Mouse (Mus musculus) small intestine, adult 2 months (tissue): ENCODE results near the gene Olfr56. TPM values are rescaled to one million over a fixed set of nuclear protein-coding genes. Genes with fewer than 3 reads are reported as not detected.
A peak's percentile ranks its signal among the peaks of the same experiment; 100 is the strongest.

Experiments
- H3K27ac ChIP-seq: fragments of 200-500 bp; 2 replicates; pipeline ENCODE4 v1.5.1; 2012; ENCODE audit warnings: low read depth, low read length, control low read depth, inconsistent platforms; ENCODE audit not compliant: insufficient read depth
- H3K27me3 ChIP-seq: fragments of 200-500 bp; 2 replicates; pipeline ENCODE4 v1.6.1; 2012; ENCODE audit warnings: mild to moderate bottlenecking, moderate library complexity, low read length, inconsistent platforms; ENCODE audit not compliant: control insufficient read depth, insufficient read depth
- H3K36me3 ChIP-seq: fragments of 200-500 bp; 2 replicates; pipeline ENCODE4 v1.6.1; 2012; ENCODE audit warnings: mild to moderate bottlenecking, low read length, control low read depth, inconsistent platforms; ENCODE audit not compliant: control insufficient read depth, insufficient read depth
- H3K4me1 ChIP-seq: fragments of 200-500 bp; 2 replicates; pipeline ENCODE4 v1.6.1; 2012; ENCODE audit warnings: low read length, inconsistent platforms, mixed read lengths; ENCODE audit not compliant: control insufficient read depth, insufficient read depth, insufficient read length
- H3K4me3 ChIP-seq: fragments of 200-500 bp; 2 replicates; pipeline ENCODE4 v1.5.1; 2012; ENCODE audit warnings: low read depth, mild to moderate bottlenecking, control low read depth, inconsistent platforms, low read length, moderate library complexity
- CTCF ChIP-seq: fragments of 200-500 bp; IDR thresholded peaks from 2 replicates; pipeline ENCODE4 v1.5.1; 2012; ENCODE audit warnings: low read depth, mild to moderate bottlenecking, control low read depth, inconsistent platforms, low read length, moderate library complexity, mixed read lengths; ENCODE audit not compliant: insufficient replicate concordance, insufficient read length; ENCODE audit errors: extremely low read depth
- POLR2A ChIP-seq: fragments of 200-500 bp; IDR thresholded peaks from 2 replicates; pipeline ENCODE4 v1.6.1; 2012; ENCODE audit warnings: low read depth, mild to moderate bottlenecking, control low read depth, inconsistent platforms, low read length, moderate library complexity
- WGBS: fragments of 180-500 bp; shearing (Covaris S2); methylation state at CpG from one replicate; pipeline ENCODE4 v1.1.7; 2018; 5-methylcytosine and 5-hydroxymethylcytosine counted together
- polyA plus RNA-seq: library from polyadenylated mRNA; depleted of rRNA; stranded (reverse); fragments of >200 nt; gene quantifications from 2 replicates; pipeline ENCODE4 v1.2.3, GENCODE M21; 2012

Olfr56 gene
- polyA plus RNA-seq, 1 experiment, result 0.47 TPM

GRCm38 (mm10) chr11:49124169-49124568 is 145.5 kb downstream of the Olfr56 start:
- Histone ChIP-seq H3K27ac (no peak overlapping the region), H3K27me3 (no peaks in the 10 kb centered on the region; the same call in 1 of the 2 replicates), H3K4me1 (no peaks in the 10 kb centered on the region; the same call in 1 of the 2 replicates), H3K4me3 (no peak overlapping the region), H3K36me3 (no peaks in the 10 kb centered on the region)
- TF ChIP-seq POLR2A, result no peak
- TF ChIP-seq CTCF, result no peak
- 87% methylated on average over 2 of the region's 2 CpGs for WGBS

- Histone ChIP-seq H3K4me3 (no peak within 1 kb of the TSS), H3K36me3 (no peaks in the 10 kb centered on the region), H3K27me3 (no peaks in the 10 kb centered on the region), H3K27ac (no peak within 1 kb of the TSS), H3K4me1 (no peaks in the 10 kb centered on the region)
- 95% methylated on average over 6 of the region's 6 CpGs for WGBS
- no peak for TF ChIP-seq CTCF
- no peak for TF ChIP-seq POLR2A
Measured at GRCm38 (mm10) chr11:49141974-49142373, 163.3 kb downstream of the Olfr56 start, which contains the start of gene Olfr1395. Gene Olfr1395 (plus strand): TSS chr11:49142274.

- H3K27me3 ChIP-seq, result no peaks in the 10 kb centered on the region
- TF ChIP-seq POLR2A, result no peak
- no peak for TF ChIP-seq CTCF
- no peaks in the 10 kb centered on the region for H3K36me3 ChIP-seq
- no peak within 1 kb of the TSS for H3K4me3 ChIP-seq
- peaks cover 3% of the 10 kb centered on the region; the same call in 1 of the 2 replicates for H3K4me1 ChIP-seq
- WGBS, result 54% methylated on average over 1 of the region's 1 CpGs
- H3K27ac ChIP-seq, result no peak within 1 kb of the TSS
Measured at GRCm38 (mm10) chr11:49154077-49154476, 175.4 kb downstream of the Olfr56 start, which contains the start of gene Olfr1394. Gene Olfr1394 (plus strand): TSS chr11:49154377.

- Histone ChIP-seq H3K4me3 (no peak overlapping the region), H3K27ac (no peak overlapping the region), H3K36me3 (no peaks in the 10 kb centered on the region), H3K27me3 (0 out of 2 replicates have a peak, but pooled peaks cover 4% of the 10 kb centered on the region), H3K4me1 (peaks cover 3% of the 10 kb centered on the region; the same call in 1 of the 2 replicates)
- WGBS, result 89% methylated on average over 2 of the region's 2 CpGs
- TF ChIP-seq CTCF (no peak), POLR2A (no peak)
Measured at GRCm38 (mm10) chr11:49156821-49157814, 178.4 kb downstream of the Olfr56 start.

GRCm38 (mm10) chr11:49168839-49169611 is 190.3 kb downstream of the Olfr56 start:
- Histone ChIP-seq H3K36me3 (no peaks in the 10 kb centered on the region), H3K4me3 (peak overlapping the region; percentile 36), H3K27me3 (peaks cover 7% of the 10 kb centered on the region), H3K27ac (no peak overlapping the region), H3K4me1 (peaks cover 4% of the 10 kb centered on the region; the same call in 1 of the 2 replicates)
- TF ChIP-seq POLR2A (no peak), CTCF (no peak)
- 14% methylated on average over 50 of the region's 50 CpGs for WGBS

GRCm38 (mm10) chr11:49170576-49170975 is 191.9 kb downstream of the Olfr56 start:
- Histone ChIP-seq H3K4me1 (peaks cover 7% of the 10 kb centered on the region), H3K27me3 (peaks cover 7% of the 10 kb centered on the region), H3K36me3 (no peaks in the 10 kb centered on the region), H3K4me3 (no peak overlapping the region), H3K27ac (no peak overlapping the region)
- TF ChIP-seq CTCF, result no peak
- no peak for TF ChIP-seq POLR2A
- WGBS, result 88% methylated on average over 4 of the region's 4 CpGs
